Mouse (Mus musculus) embryonic fibroblast, embryonic 13.5 days (primary cell): ENCODE measurements at regions not wholly inside any gene's neighbourhood (a gene's known extent, or its start where the extent isn't known, plus 50 kb on each side); places are given as distances from the start of the nearest gene placed in this dataset.

Experiments
- CTCF ChIP-seq: IDR thresholded peaks from 2 replicates; pipeline ENCODE4 v1.5.1; 2011; ENCODE audit warnings: mild to moderate bottlenecking, control low read depth, low read length, moderate library complexity, borderline replicate concordance; ENCODE audit not compliant: insufficient read depth
- POLR2A ChIP-seq: IDR thresholded peaks from 2 replicates; pipeline ENCODE4 v1.6.1; 2011; ENCODE audit warnings: low read depth, mild to moderate bottlenecking, control low read depth, low read length, moderate library complexity

DNA sequence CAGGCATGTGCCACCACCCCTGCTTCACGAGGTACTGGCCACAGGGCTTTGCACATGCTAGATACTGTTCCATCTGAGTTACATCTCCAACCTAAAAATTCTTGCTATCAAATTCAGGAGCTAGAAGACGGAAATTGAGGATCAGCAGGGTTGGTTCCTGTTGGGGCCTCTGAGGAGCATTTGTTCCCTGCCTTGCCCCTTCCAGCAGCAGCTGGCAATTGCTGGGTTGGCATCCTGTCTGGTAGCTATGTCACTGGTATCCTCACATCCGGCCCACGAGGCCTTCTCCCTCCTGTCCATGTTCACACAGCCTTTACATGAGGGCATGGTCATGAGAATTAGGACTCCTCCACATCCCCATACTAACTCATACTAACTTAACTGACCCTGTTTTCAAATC lies 64.0 kb upstream of the Galnt15 start:
- no peak for TF ChIP-seq CTCF
- no peak for TF ChIP-seq POLR2A
